In genomic region chr17:11411414-11411813, GRCm38 (mm10) we compare ENCODE assay signal across 29 mouse cellular contexts.
DNase-seq lines count a peak whose midpoint lies in the region; ATAC-seq and TF ChIP-seq lines count a peak whose summit lies in the region.
"Had no signal": no experiment of that assay in that cellular context is flagged by ENCODE, and none has a peak within 500 bp of the region (broad histone marks: within the 10 kb centered on the region; RNA-seq: fewer than 3 reads in every experiment).

No protein-coding gene starts in this region.

- intact Hi-C loops in left cerebral cortex, postnatal 14 days (cut with DNase I): no loop called here

- no peak for TF ChIP-seq CTCF in midbrain, postnatal 0 days (IDR thresholded peaks at IDR 0.05)

- no peak for ATAC-seq in midbrain, embryonic 11.5 days (ENCODE audit: low FRiP score)
- ATAC-seq in midbrain, postnatal 0 days (ENCODE audit: low FRiP score): no peak
- no peak for ATAC-seq in neural tube, embryonic 11.5 days (ENCODE audit: insufficient read depth, low FRiP score, low TSS enrichment)
- no peak for ATAC-seq in neural tube, embryonic 15.5 days (ENCODE audit: low FRiP score)
- ATAC-seq: activated CD4-positive, CD25-positive, alpha-beta regulatory T cell, adult 4 months; CD4-positive, CD25-positive, alpha-beta regulatory T cell, adult 4 months; forebrain, embryonic 15.5 days; hindbrain, postnatal 0 days had no signal

- no peaks in the 10 kb centered on the region for H3K4me1 ChIP-seq in midbrain, embryonic 11.5 days (ENCODE audit: control insufficient read depth, insufficient read depth, low read length)
- no peaks in the 10 kb centered on the region for H3K4me1 ChIP-seq in midbrain, postnatal 0 days (ENCODE audit: insufficient read depth, low read length)
- no peaks in the 10 kb centered on the region for H3K4me1 ChIP-seq in neural tube, embryonic 11.5 days (ENCODE audit: control insufficient read depth, insufficient read depth, low read length)
- H3K4me1 ChIP-seq in neural tube, embryonic 15.5 days: no peaks in the 10 kb centered on the region
- H3K4me1 ChIP-seq: embryonic facial prominence, embryonic 10.5 days; embryonic facial prominence, embryonic 13.5 days; forebrain, embryonic 12.5 days; forebrain, embryonic 15.5 days; heart, embryonic 10.5 days; heart, embryonic 13.5 days had no signal

- no peaks in the 10 kb centered on the region for H3K36me3 ChIP-seq in midbrain, embryonic 11.5 days (ENCODE audit: control insufficient read depth, insufficient read depth, low read length)
- no peaks in the 10 kb centered on the region for H3K36me3 ChIP-seq in midbrain, postnatal 0 days (ENCODE audit: insufficient read depth, low read length)
- H3K36me3 ChIP-seq in neural tube, embryonic 11.5 days (ENCODE audit: control insufficient read depth, insufficient read depth, low read length): no peaks in the 10 kb centered on the region
- H3K36me3 ChIP-seq in neural tube, embryonic 15.5 days: no peaks in the 10 kb centered on the region
- H3K36me3 ChIP-seq: embryonic facial prominence, embryonic 10.5 days; embryonic facial prominence, embryonic 13.5 days; forebrain, embryonic 12.5 days; forebrain, embryonic 15.5 days; heart, embryonic 10.5 days; heart, embryonic 13.5 days had no signal

- H3K27ac ChIP-seq in midbrain, embryonic 11.5 days (ENCODE audit: low read depth, low read length): no peak overlapping the region
- no peak overlapping the region for H3K27ac ChIP-seq in midbrain, postnatal 0 days (ENCODE audit: low read depth, low read length)
- no peak overlapping the region for H3K27ac ChIP-seq in neural tube, embryonic 11.5 days (ENCODE audit: low read depth, low read length)
- no peak overlapping the region for H3K27ac ChIP-seq in neural tube, embryonic 15.5 days (replicated peaks)
- H3K27ac ChIP-seq: embryonic facial prominence, embryonic 10.5 days; embryonic facial prominence, embryonic 13.5 days; forebrain, embryonic 12.5 days; forebrain, embryonic 15.5 days; heart, adult 2 months; heart, embryonic 10.5 days; heart, embryonic 13.5 days; hindbrain, embryonic 14.5 days; hindbrain, postnatal 0 days had no signal

- no peak overlapping the region for H3K4me3 ChIP-seq in midbrain, embryonic 11.5 days (ENCODE audit: low read depth, low read length)
- no peak overlapping the region for H3K4me3 ChIP-seq in midbrain, postnatal 0 days (ENCODE audit: low read depth, low read length)
- H3K4me3 ChIP-seq in neural tube, embryonic 11.5 days (ENCODE audit: low read depth, low read length): no peak overlapping the region
- no peak overlapping the region for H3K4me3 ChIP-seq in neural tube, embryonic 15.5 days (replicated peaks)
- H3K4me3 ChIP-seq: embryonic facial prominence, embryonic 10.5 days; embryonic facial prominence, embryonic 13.5 days; erythroblast, embryonic 14.5 days; forebrain, embryonic 12.5 days; forebrain, embryonic 15.5 days; heart, adult 2 months; heart, embryonic 10.5 days; heart, embryonic 13.5 days had no signal

- H3K9me3 ChIP-seq in midbrain, embryonic 11.5 days (ENCODE audit: control insufficient read depth, low read length): no peaks in the 10 kb centered on the region
- H3K9me3 ChIP-seq in midbrain, postnatal 0 days (ENCODE audit: low read length): no peaks in the 10 kb centered on the region
- no peaks in the 10 kb centered on the region for H3K9me3 ChIP-seq in neural tube, embryonic 11.5 days (ENCODE audit: control insufficient read depth, low read length)
- no peaks in the 10 kb centered on the region for H3K9me3 ChIP-seq in neural tube, embryonic 15.5 days (replicated peaks)
- H3K9me3 ChIP-seq: embryonic facial prominence, embryonic 10.5 days; embryonic facial prominence, embryonic 13.5 days; forebrain, embryonic 12.5 days; forebrain, embryonic 15.5 days; heart, embryonic 10.5 days; heart, embryonic 13.5 days had no signal

- peak; percentile 71 for DNase-seq in midbrain, embryonic 11.5 days (ENCODE audit: low spot score, missing footprints)
- DNase-seq in midbrain, postnatal 0 days (ENCODE audit: low spot score): no peak
- peak; percentile 12 for DNase-seq in neural tube, embryonic 11.5 days (ENCODE audit: low spot score)
- DNase-seq in c-Kit-positive CD71-positive TER-119-positive erythroid progenitor cells, embryonic 14.5 days (ENCODE audit: low spot score): peak; percentile 4
- DNase-seq in left cerebral cortex, postnatal 14 days (ENCODE audit: low spot score in 2 of 2): no peak
- DNase-seq: adrenal gland, adult 8-10 months; adrenal gland, postnatal 25 days; cerebellum, adult 11 months; cerebellum, adult 8-10 months; cerebellum, postnatal 10 days; cerebellum, postnatal 36 days; embryo, embryonic 11 days; gastrocnemius, postnatal 10 days; gastrocnemius, postnatal 36 days; heart, adult 2 months; heart, postnatal 14 days; heart, postnatal 4 days had no signal

- H3K9ac ChIP-seq in midbrain, embryonic 11.5 days (ENCODE audit: low read length): no peak overlapping the region
- no peak overlapping the region for H3K9ac ChIP-seq in midbrain, postnatal 0 days (replicated peaks; ENCODE audit: low read length, poor library complexity, severe bottlenecking)
- H3K9ac ChIP-seq in neural tube, embryonic 11.5 days (ENCODE audit: low read length): no peak overlapping the region
- H3K9ac ChIP-seq in neural tube, embryonic 15.5 days (replicated peaks): no peak overlapping the region
- H3K9ac ChIP-seq: embryonic facial prominence, embryonic 13.5 days; forebrain, embryonic 12.5 days; forebrain, embryonic 15.5 days; heart, embryonic 13.5 days; hindbrain, embryonic 14.5 days had no signal

- no peaks in the 10 kb centered on the region for H3K27me3 ChIP-seq in midbrain, embryonic 11.5 days (ENCODE audit: control insufficient read depth, insufficient read depth, low read length)
- H3K27me3 ChIP-seq in midbrain, postnatal 0 days (ENCODE audit: insufficient read depth, low read length): no peaks in the 10 kb centered on the region
- no peaks in the 10 kb centered on the region for H3K27me3 ChIP-seq in neural tube, embryonic 11.5 days (ENCODE audit: control insufficient read depth, insufficient read depth, low read length)
- H3K27me3 ChIP-seq in neural tube, embryonic 15.5 days (replicated peaks): no peaks in the 10 kb centered on the region
- H3K27me3 ChIP-seq: embryonic facial prominence, embryonic 13.5 days; forebrain, embryonic 12.5 days; forebrain, embryonic 15.5 days; heart, embryonic 13.5 days had no signal

- no peak overlapping the region for H3K4me2 ChIP-seq in midbrain, embryonic 11.5 days
- no peak overlapping the region for H3K4me2 ChIP-seq in midbrain, postnatal 0 days (ENCODE audit: low read depth, low read length, poor library complexity, severe bottlenecking)
- no peak overlapping the region for H3K4me2 ChIP-seq in neural tube, embryonic 11.5 days (ENCODE audit: low read depth)
- no peak overlapping the region for H3K4me2 ChIP-seq in neural tube, embryonic 15.5 days
- H3K4me2 ChIP-seq: embryonic facial prominence, embryonic 13.5 days; forebrain, embryonic 12.5 days; forebrain, embryonic 15.5 days; heart, embryonic 13.5 days; hindbrain, embryonic 14.5 days had no signal

- 76% methylated on average over 10 of the region's 10 CpGs for WGBS in midbrain, embryonic 11.5 days
- 50% methylated on average over 10 of the region's 10 CpGs for WGBS in midbrain, postnatal 0 days
- WGBS in neural tube, embryonic 11.5 days: 61% methylated on average over 10 of the region's 10 CpGs
- 50% methylated on average over 10 of the region's 10 CpGs for WGBS in neural tube, embryonic 15.5 days

Comparison
In these comparisons a context has a peak if more than half of its experiments do, and no peak if none do; other contexts are left out.
1. DNase-seq: peak in midbrain, embryonic 11.5 days (single experiment), neural tube, embryonic 11.5 days (single experiment) and c-Kit-positive CD71-positive TER-119-positive erythroid progenitor cells, embryonic 14.5 days (single experiment); none in midbrain, postnatal 0 days (single experiment) and left cerebral cortex, postnatal 14 days (0 of 2).